In the genomic region with DNA sequence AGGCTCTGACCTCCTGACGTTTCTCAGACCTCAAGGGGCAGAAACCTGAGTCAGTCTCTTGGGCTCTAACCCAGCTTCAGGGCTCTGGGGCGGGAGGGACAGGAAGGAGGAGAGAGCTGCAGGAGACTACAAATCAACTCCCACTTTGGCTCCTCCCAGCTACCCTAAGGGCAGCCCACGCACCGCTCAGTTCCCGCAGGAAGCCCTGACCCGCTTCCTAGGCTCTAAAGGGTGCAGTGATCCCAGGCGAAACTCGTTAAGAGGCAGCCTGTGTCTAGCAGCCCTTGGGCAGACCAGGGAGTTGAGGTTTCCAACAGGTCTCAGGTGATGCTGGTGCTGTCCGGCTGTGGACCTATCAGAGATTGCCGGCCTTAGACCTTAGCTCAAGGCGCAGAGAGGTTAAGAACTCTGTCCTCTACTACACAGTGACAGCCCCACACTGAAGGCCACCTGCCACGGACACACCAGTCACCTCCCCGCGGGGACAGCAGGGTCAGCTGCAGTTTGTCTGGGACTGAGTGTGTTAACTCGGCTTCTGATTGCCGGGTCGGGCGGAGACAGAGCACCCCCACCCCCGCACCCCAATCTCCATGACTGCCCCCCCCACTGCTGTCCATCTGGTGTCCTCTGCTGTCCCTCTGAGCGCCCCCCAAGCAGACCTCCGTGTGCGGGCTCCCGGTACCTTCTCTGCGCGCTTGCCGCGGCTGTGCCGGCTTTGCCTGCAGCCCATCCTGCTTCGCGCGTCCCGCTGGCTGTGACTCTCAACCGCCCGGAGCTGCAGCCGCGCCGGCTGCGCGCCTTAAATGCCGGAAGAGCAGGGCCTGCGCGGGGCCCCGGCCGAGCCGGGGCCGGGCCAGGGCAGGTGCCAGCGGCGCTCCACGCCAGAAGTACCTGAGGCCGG, we compare ENCODE assay signal across 7 mouse cellular contexts. TPM values are rescaled to one million over a fixed set of nuclear protein-coding genes. Genes with fewer than 3 reads are reported as not detected.
A peak's percentile ranks its signal among the peaks of the same experiment; 100 is the strongest.
DNase-seq lines count a peak whose midpoint lies in the region; ATAC-seq and TF ChIP-seq lines count a peak whose summit lies in the region.

A gene (minus strand): TSS at position 801 of the 901 bp plus-strand sequence.

- H3K27ac ChIP-seq in hindbrain, postnatal 0 days = no peak within 1 kb of the TSS
- no peak within 1 kb of the TSS for H3K27ac ChIP-seq in liver, embryonic 12.5 days

- WGBS in hindbrain, postnatal 0 days = under 1% methylated on average over 49 of the region's 50 CpGs
- WGBS in liver, embryonic 12.5 days (ENCODE audit: insufficient replicate concordance) = under 1% methylated on average over 50 of the region's 50 CpGs

- 0 out of 2 replicates have a peak, but pooled peaks cover 4% of the 10 kb centered on the region for H3K4me1 ChIP-seq in hindbrain, postnatal 0 days (ENCODE audit: insufficient read depth, low read length)
- H3K4me1 ChIP-seq in liver, embryonic 12.5 days = peaks cover 23% of the 10 kb centered on the region

- H3K36me3 ChIP-seq in hindbrain, postnatal 0 days (ENCODE audit: insufficient read depth, low read length) = no peaks in the 10 kb centered on the region
- H3K36me3 ChIP-seq in liver, embryonic 12.5 days = no peaks in the 10 kb centered on the region

- TF ChIP-seq CTCF in hindbrain, postnatal 0 days (IDR thresholded peaks at IDR 0.05; ENCODE audit: low read depth) = no peak

- no peaks in the 10 kb centered on the region for H3K27me3 ChIP-seq in hindbrain, postnatal 0 days (ENCODE audit: insufficient read depth, low read length)
- H3K27me3 ChIP-seq in liver, embryonic 12.5 days (replicated peaks) = peaks cover 8% of the 10 kb centered on the region; the same call in 1 of the 2 replicates

- 0 out of 2 replicates have a peak, but pooled peaks have one; percentile 45 for ATAC-seq in hindbrain, postnatal 0 days
- ATAC-seq in liver, embryonic 12.5 days = peak; percentile 58
- ATAC-seq in monocyte, adult 5-6 weeks (replicated peaks; ENCODE audit: insufficient number of reproducible peaks, low FRiP score, low TSS enrichment, poor library complexity, severe bottlenecking) = peak; percentile 73

- H3K4me3 ChIP-seq in hindbrain, postnatal 0 days (ENCODE audit: low read length) = peak within 1 kb of the TSS; percentile 42
- peak within 1 kb of the TSS; percentile 57 for H3K4me3 ChIP-seq in liver, embryonic 12.5 days

- peak; percentile 81 for DNase-seq in ZHBTc4 (ENCODE audit: low read depth, low spot score)
- peak; percentile 43 to 58 for DNase-seq in cerebellum, postnatal 10 days
- peak; percentile 61 for DNase-seq in gastrocnemius, postnatal 10 days
- peak; percentile 49 for DNase-seq in hindbrain, postnatal 0 days (ENCODE audit: low spot score)
- peak; percentile 47 to 81 for DNase-seq in spleen, postnatal 4 days (ENCODE audit: low spot score in 2 of 2)

- H3K9me3 ChIP-seq in hindbrain, postnatal 0 days (ENCODE audit: low read length) = no peaks in the 10 kb centered on the region
- H3K9me3 ChIP-seq in liver, embryonic 12.5 days (replicated peaks) = no peaks in the 10 kb centered on the region

- H3K9ac ChIP-seq in hindbrain, postnatal 0 days (replicated peaks; ENCODE audit: low read length) = peak within 1 kb of the TSS; percentile 37
- peak within 1 kb of the TSS; percentile 57 for H3K9ac ChIP-seq in liver, embryonic 12.5 days

- H3K4me2 ChIP-seq in hindbrain, postnatal 0 days (ENCODE audit: low read depth, low read length) = peak within 1 kb of the TSS; percentile 86
- H3K4me2 ChIP-seq in liver, embryonic 12.5 days = peak within 1 kb of the TSS; percentile 87

RNA-seq across cellular contexts. Expression of the gene that starts here (rescaled TPM):
- 10 to 100 TPM; 14.1 to 14.4 TPM for total RNA-seq in gastrocnemius, postnatal 10 days (2021)
- total RNA-seq in hindbrain, postnatal 0 days (2014; rRNA removed) = 0.65 TPM in 1 of 2 replicates, not detected in the other
- 0.56 and 0.78 TPM in 2 replicates for polyA plus RNA-seq in hindbrain, postnatal 0 days (2015; fragmentation: Nextera tagmentation; extraction: Ambion mirVana)
- polyA plus RNA-seq in liver, embryonic 12.5 days (2016; fragmentation: Nextera tagmentation; extraction: Ambion mirVana) = 1.0 and 1.2 TPM in 2 replicates
- total RNA-seq in monocyte, adult 5-6 weeks (2017) = 41.1 to 55.7 TPM (median 42.3 TPM) in 3 replicates

Comparison
In these comparisons a context has a peak if more than half of its experiments do, and no peak if none do; other contexts are left out.
1. Peak in DNase-seq, ATAC-seq, H3K4me3 ChIP-seq, H3K9ac ChIP-seq and H3K4me2 ChIP-seq in hindbrain, postnatal 0 days; RNA of the gene not detected or under 1 TPM.